Mouse (Mus musculus) neutrophil, adult 5-6 weeks (primary cell): ENCODE measurements around the gene Ppp1r13b. TPM values are rescaled to one million over a fixed set of nuclear protein-coding genes. Genes with fewer than 3 reads are reported as not detected.

ENCODE experiments used
- ATAC-seq: fragments of 151-379, 151-347 bp; 2 replicates; pipeline ENCODE4 v1.8.0; 2017; ENCODE audit warnings: mild to moderate bottlenecking, moderate TSS enrichment; ENCODE audit not compliant: insufficient number of reproducible peaks, poor library complexity, low FRiP score, severe bottlenecking; ENCODE audit errors: extremely low read depth
- total RNA-seq: library from RNA; stranded (forward); fragments of 200-1000 nt; gene quantifications from 2 replicates; pipeline ENCODE4 v1.2.3, GENCODE M21; 2017

Gene Ppp1r13b
- total RNA-seq, 1 experiment from 2014 or later: 26.1 TPM

- ATAC-seq: no peak
Measured at GRCm38 (mm10) chr12:111812611-111813010, 95.3 kb downstream of the Ppp1r13b start.

GRCm38 (mm10) chr12:111812075-111812474, 95.8 kb downstream of the Ppp1r13b start:
- ATAC-seq: no peak

GRCm38 (mm10) chr12:111809762-111810161, 98.1 kb downstream of the Ppp1r13b start:
- no peak for ATAC-seq

GRCm38 (mm10) chr12:111808775-111809174, 99.1 kb downstream of the Ppp1r13b start:
- no peak for ATAC-seq

- no peak for ATAC-seq
Measured at GRCm38 (mm10) chr12:111803538-111803937, 104.4 kb downstream of the Ppp1r13b start.

- no peak for ATAC-seq
Measured at GRCm38 (mm10) chr12:111800459-111801183, 107.3 kb downstream of the Ppp1r13b start.

- ATAC-seq: no peak
Measured at GRCm38 (mm10) chr12:111798493-111798892, 109.4 kb downstream of the Ppp1r13b start.

GRCm38 (mm10) chr12:111797251-111797650, 110.7 kb downstream of the Ppp1r13b start:
- ATAC-seq: no peak

- no peak for ATAC-seq
Measured at GRCm38 (mm10) chr12:111795180-111795895, 112.6 kb downstream of the Ppp1r13b start.

- no peak for ATAC-seq
Measured at GRCm38 (mm10) chr12:111794526-111795179, 113.3 kb downstream of the Ppp1r13b start.

GRCm38 (mm10) chr12:111794102-111794501, 113.8 kb downstream of the Ppp1r13b start:
- no peak for ATAC-seq

- no peak for ATAC-seq
Measured at GRCm38 (mm10) chr12:111791474-111792104, 116.3 kb downstream of the Ppp1r13b start.

GRCm38 (mm10) chr12:111790631-111791030, 117.3 kb downstream of the Ppp1r13b start:
- no peak for ATAC-seq

- ATAC-seq: no peak
Measured at GRCm38 (mm10) chr12:111790090-111790489, 117.8 kb downstream of the Ppp1r13b start.

GRCm38 (mm10) chr12:111787015-111787414, 120.9 kb downstream of the Ppp1r13b start:
- ATAC-seq: no peak

- ATAC-seq: no peak
Measured at GRCm38 (mm10) chr12:111785174-111785573, 122.7 kb downstream of the Ppp1r13b start.

GRCm38 (mm10) chr12:111779544-111779943, 128.4 kb downstream of the Ppp1r13b start:
- ATAC-seq: no peak
